Mouse (Mus musculus) CH12.LX (cell line): Measurements from ENCODE around the gene Fmo1.

Source experiments
- CHD1 ChIP-seq: IDR thresholded peaks from 2 replicates; pipeline ENCODE4 v1.6.1; 2012; ENCODE audit warnings: low read depth, low read length, improper control_type of control experiment, inconsistent platforms
- ELF1 ChIP-seq: IDR thresholded peaks from 2 replicates; pipeline ENCODE4 v1.6.1; 2014; ENCODE audit warnings: low read depth, mild to moderate bottlenecking, inconsistent platforms, low read length, improper control_type of control experiment
- MAX ChIP-seq: IDR thresholded peaks from 2 replicates; pipeline ENCODE4 v1.6.1; 2011; ENCODE audit warnings: low read length, improper control_type of control experiment
- MAZ ChIP-seq: IDR thresholded peaks from 2 replicates; pipeline ENCODE4 v1.6.1; 2012; ENCODE audit warnings: low read depth, mild to moderate bottlenecking, inconsistent platforms, low read length, improper control_type of control experiment, moderate library complexity
- MEF2A ChIP-seq: IDR thresholded peaks from 2 replicates; pipeline ENCODE4 v1.6.1; 2014; ENCODE audit warnings: low read depth, mild to moderate bottlenecking, inconsistent platforms, low read length, improper control_type of control experiment, borderline replicate concordance
- NRF1 ChIP-seq: IDR thresholded peaks from 2 replicates; pipeline ENCODE4 v1.6.1; 2014; ENCODE audit warnings: low read depth, mild to moderate bottlenecking, inconsistent platforms, low read length, improper control_type of control experiment, moderate library complexity
- POLR2A ChIP-seq: IDR thresholded peaks from 2 replicates; pipeline ENCODE4 v1.6.1; 2011; ENCODE audit warnings: low read depth, mild to moderate bottlenecking, improper control_type of control experiment, low read length
- RCOR1 ChIP-seq: conservative IDR thresholded peaks from 2 replicates; pipeline ENCODE4 v1.6.1; 2012; ENCODE audit warnings: low read depth, mild to moderate bottlenecking, inconsistent platforms, low read length, improper control_type of control experiment
- TBP ChIP-seq: conservative IDR thresholded peaks from 2 replicates; pipeline ENCODE4 v1.6.1; 2011; ENCODE audit warnings: low read depth, low read length, improper control_type of control experiment
- UBTF ChIP-seq: IDR thresholded peaks from 2 replicates; pipeline ENCODE4 v1.6.1; 2012; ENCODE audit warnings: low read depth, mild to moderate bottlenecking, inconsistent platforms, low read length, improper control_type of control experiment, moderate library complexity
- USF1 ChIP-seq: IDR thresholded peaks from 2 replicates; pipeline ENCODE4 v1.6.1; 2014; ENCODE audit warnings: low read depth, mild to moderate bottlenecking, inconsistent platforms, low read length, improper control_type of control experiment

- no peak for TF ChIP-seq POLR2A
- no peak for TF ChIP-seq MEF2A
- no peak for TF ChIP-seq TBP
- TF ChIP-seq MAX = no peak
- TF ChIP-seq ELF1 = no peak
- TF ChIP-seq USF1 = no peak
- TF ChIP-seq RCOR1 = no peak
- TF ChIP-seq CHD1 = no peak
- no peak for TF ChIP-seq NRF1
- TF ChIP-seq MAZ = no peak
- no peak for TF ChIP-seq UBTF
These were observed 81.2 kb downstream of the Fmo1 start for GRCm38 (mm10) chr1:162785222-162785621.
